Mouse (Mus musculus) heart, embryonic 10.5 days (tissue): ENCODE results near the gene Ppfibp1. TPM values are rescaled to one million over a fixed set of nuclear protein-coding genes. Genes with fewer than 3 reads are reported as not detected.
"Not testable (repeated sequence)": the region's sequence is repeated elsewhere in the genome, so short reads cannot be mapped to it uniquely, and the experiment has no call there.

Experiments used
- DNase-seq: peaks from one replicate; pipeline ENCODE4 v3.0.0-alpha.2; 2017; ENCODE audit warnings: low spot score
- H3K27ac ChIP-seq: fragments of 300-500 bp; sonication (generic); 2 replicates; pipeline ENCODE4 v1.5.1; 2016; ENCODE audit warnings: mild to moderate bottlenecking
- H3K27me3 ChIP-seq: fragments of 300-500 bp; sonication (generic); 2 replicates; pipeline ENCODE4 v1.6.1; 2016; ENCODE audit warnings: mild to moderate bottlenecking; ENCODE audit not compliant: poor library complexity, insufficient read depth, severe bottlenecking
- H3K36me3 ChIP-seq: fragments of 300-500 bp; sonication (generic); 2 replicates; pipeline ENCODE4 v1.6.1; 2016; ENCODE audit warnings: mild to moderate bottlenecking, moderate library complexity
- H3K4me1 ChIP-seq: fragments of 300-500 bp; sonication (generic); 2 replicates; pipeline ENCODE4 v1.6.1; 2016; ENCODE audit warnings: mild to moderate bottlenecking
- H3K4me3 ChIP-seq: fragments of 300-500 bp; sonication (generic); 2 replicates; pipeline ENCODE4 v1.5.1; 2016; ENCODE audit warnings: mild to moderate bottlenecking, moderate library complexity
- H3K9me3 ChIP-seq: fragments of 300-500 bp; sonication (generic); 2 replicates; pipeline ENCODE4 v1.6.1; 2016; ENCODE audit warnings: mild to moderate bottlenecking, moderate library complexity
- WGBS: fragments of 180-500 bp; shearing (Covaris S2); methylation state at CpG from one replicate; pipeline ENCODE4 v1.1.7; 2016; 5-methylcytosine and 5-hydroxymethylcytosine counted together
- polyA plus RNA-seq: library from polyadenylated mRNA; unstranded; fragments of >200 nt; fragmentation: Nextera tagmentation; extraction: Ambion mirVana; gene quantifications from 2 replicates; pipeline ENCODE4 v1.2.1, GENCODE M21; 2016

Ppfibp1 gene
- polyA plus RNA-seq, 1 experiment from 2014 or later, result 67.3 TPM

GRCm38 (mm10) chr6:146864370-146864769 is 23.9 kb upstream of the Ppfibp1 start:
- H3K36me3 ChIP-seq, H3K27ac ChIP-seq, H3K9me3 ChIP-seq, H3K4me3 ChIP-seq, DNase-seq, H3K4me1 ChIP-seq, H3K27me3 ChIP-seq: not testable (repeated sequence)
- WGBS, result 93% methylated on average over 5 of the region's 5 CpGs

DNA sequence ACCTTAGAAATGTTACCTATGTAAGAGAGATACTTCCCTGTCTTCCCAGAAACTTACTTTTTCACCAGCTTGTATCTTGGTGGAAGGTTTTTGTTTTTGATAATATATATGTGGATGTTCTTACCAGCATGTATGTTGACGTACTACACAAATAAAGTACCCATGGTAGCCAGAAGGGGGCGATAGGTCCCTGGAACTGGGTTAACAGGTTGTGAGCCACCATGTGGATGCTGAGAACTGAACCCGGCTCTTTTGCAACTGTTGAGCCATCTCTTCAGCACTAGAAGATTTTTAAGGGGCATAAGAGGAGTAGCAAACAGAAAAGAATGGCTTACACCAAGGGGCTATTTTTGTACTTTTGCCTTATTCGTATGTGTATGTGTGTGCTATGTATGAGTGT is 22.6 kb upstream of the Ppfibp1 start:
- Histone ChIP-seq H3K4me3 (no peak overlapping the region), H3K9me3 (no peaks in the 10 kb centered on the region), H3K27ac (no peak overlapping the region), H3K4me1 (no peaks in the 10 kb centered on the region), H3K36me3 (no peaks in the 10 kb centered on the region), H3K27me3 (no peaks in the 10 kb centered on the region)
- 76% methylated on average over 4 of the region's 4 CpGs for WGBS
- DNase-seq, result no peak

GRCm38 (mm10) chr6:146871975-146872374 is 16.3 kb upstream of the Ppfibp1 start:
- Histone ChIP-seq H3K4me3 (no peak overlapping the region), H3K27me3 (no peaks in the 10 kb centered on the region), H3K4me1 (peaks cover 8% of the 10 kb centered on the region; the same call in 1 of the 2 replicates), H3K27ac (no peak overlapping the region), H3K36me3 (no peaks in the 10 kb centered on the region), H3K9me3 (peaks cover 3% of the 10 kb centered on the region)
- WGBS, result 91% methylated on average over 4 of the region's 4 CpGs
- no peak for DNase-seq

DNA sequence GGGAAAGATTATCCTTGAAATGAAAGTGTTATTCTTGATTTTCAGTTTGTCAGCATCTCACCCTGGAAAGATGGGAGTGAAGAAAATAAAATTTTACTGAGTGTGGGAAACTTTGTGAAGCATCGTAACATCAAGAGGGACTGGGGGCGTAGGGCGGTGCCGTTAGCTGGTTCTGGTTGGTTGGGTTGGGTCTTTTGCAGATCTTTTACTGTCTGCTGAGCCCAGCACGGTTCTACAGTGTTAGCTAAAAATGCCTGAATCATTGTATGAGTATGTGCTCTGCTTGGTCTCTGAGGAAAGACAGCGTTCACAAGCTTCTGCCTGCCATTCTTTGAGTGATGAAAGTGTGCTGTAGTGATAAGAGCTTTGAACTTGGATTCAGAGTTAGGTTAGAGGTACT is 13.9 kb upstream of the Ppfibp1 start:
- no peaks in the 10 kb centered on the region for H3K27me3 ChIP-seq
- H3K27ac ChIP-seq, result peak overlapping the region; percentile 42; the same call in 1 of the 2 replicates
- peaks cover 8% of the 10 kb centered on the region for H3K9me3 ChIP-seq
- WGBS, result 65% methylated on average over 6 of the region's 6 CpGs
- no peak for DNase-seq
- peaks cover 18% of the 10 kb centered on the region; the same call in 1 of the 2 replicates for H3K4me1 ChIP-seq
- H3K36me3 ChIP-seq, result no peaks in the 10 kb centered on the region
- no peak overlapping the region for H3K4me3 ChIP-seq

DNA sequence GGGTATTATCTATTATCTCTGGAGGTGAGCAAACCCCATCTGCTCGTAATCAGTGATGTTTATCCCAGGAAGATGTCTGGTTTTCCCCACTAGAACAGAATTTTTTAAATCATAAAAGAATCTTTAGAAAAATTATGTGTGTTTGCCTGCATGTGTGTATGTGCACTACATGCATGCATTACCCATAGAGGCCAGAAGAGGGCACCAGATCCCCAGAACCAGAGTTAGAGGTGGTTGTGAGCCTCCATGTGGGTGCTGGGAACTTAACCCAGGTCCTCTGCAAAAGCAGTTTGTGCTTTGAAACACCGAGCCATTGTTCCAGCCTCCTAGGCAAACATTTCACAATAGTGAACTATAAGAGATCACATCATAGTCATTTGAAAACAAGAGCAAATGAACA is 11.5 kb upstream of the Ppfibp1 start:
- Histone ChIP-seq H3K4me3 (no peak overlapping the region), H3K9me3 (peaks cover 8% of the 10 kb centered on the region), H3K36me3 (no peaks in the 10 kb centered on the region), H3K4me1 (peaks cover 18% of the 10 kb centered on the region; the same call in 1 of the 2 replicates), H3K27ac (no peak overlapping the region), H3K27me3 (no peaks in the 10 kb centered on the region)
- WGBS, result 93% methylated on average over 2 of the region's 2 CpGs
- no peak for DNase-seq

- H3K27ac ChIP-seq, result 0 out of 2 replicates have a peak overlapping the region, but pooled peaks have one; percentile 36
- H3K4me3 ChIP-seq, result no peak overlapping the region
- WGBS, result 54% methylated on average over 12 of the region's 12 CpGs
- peak; percentile 79 for DNase-seq
- H3K27me3 ChIP-seq, result no peaks in the 10 kb centered on the region
- H3K4me1 ChIP-seq, result peaks cover 26% of the 10 kb centered on the region; the same call in 1 of the 2 replicates
- H3K9me3 ChIP-seq, result peaks cover 8% of the 10 kb centered on the region
- no peaks in the 10 kb centered on the region for H3K36me3 ChIP-seq
Measured at GRCm38 (mm10) chr6:146877425-146878045, 10.8 kb upstream of the Ppfibp1 start.

- Histone ChIP-seq H3K4me3 (no peak overlapping the region), H3K27me3 (no peaks in the 10 kb centered on the region), H3K27ac (no peak overlapping the region), H3K9me3 (peaks cover 8% of the 10 kb centered on the region), H3K4me1 (peaks cover 33% of the 10 kb centered on the region; the same call in 1 of the 2 replicates), H3K36me3 (no peaks in the 10 kb centered on the region)
- DNase-seq, result no peak
- WGBS, result 45% methylated on average over 10 of the region's 10 CpGs
Measured at GRCm38 (mm10) chr6:146878926-146879325, 9.4 kb upstream of the Ppfibp1 start.

DNA sequence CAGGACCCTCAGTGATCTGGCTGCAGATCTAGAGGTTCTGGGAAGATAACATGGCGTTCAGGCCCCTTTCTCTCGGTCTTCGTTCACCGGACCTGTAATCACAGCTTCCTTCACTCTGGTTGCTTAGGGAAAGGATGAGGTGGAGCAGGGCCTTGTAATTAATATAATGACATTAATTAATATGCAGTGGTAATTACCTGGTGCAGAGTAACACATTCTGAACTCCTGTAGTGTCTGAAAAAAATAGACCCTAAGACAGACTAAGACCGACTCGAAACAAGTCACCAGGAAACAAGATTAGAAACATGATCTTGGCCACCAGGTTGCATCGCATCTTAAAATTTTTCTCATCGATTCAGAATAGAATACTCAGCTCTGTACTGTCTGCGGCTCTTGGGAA is 8.4 kb upstream of the Ppfibp1 start:
- Histone ChIP-seq H3K9me3 (peaks cover 8% of the 10 kb centered on the region), H3K27ac (no peak overlapping the region), H3K4me1 (peaks cover 34% of the 10 kb centered on the region), H3K4me3 (no peak overlapping the region), H3K27me3 (no peaks in the 10 kb centered on the region), H3K36me3 (no peaks in the 10 kb centered on the region)
- DNase-seq, result no peak
- 80% methylated on average over 9 of the region's 9 CpGs for WGBS

- no peaks in the 10 kb centered on the region for H3K36me3 ChIP-seq
- H3K9me3 ChIP-seq, result peaks cover 8% of the 10 kb centered on the region
- H3K4me3 ChIP-seq, result no peak overlapping the region
- no peaks in the 10 kb centered on the region for H3K27me3 ChIP-seq
- H3K27ac ChIP-seq, result no peak overlapping the region
- peaks cover 38% of the 10 kb centered on the region for H3K4me1 ChIP-seq
- DNase-seq, result no peak
- WGBS, result 62% methylated on average over 4 of the region's 4 CpGs
Measured at GRCm38 (mm10) chr6:146880296-146880695, 8.0 kb upstream of the Ppfibp1 start.

DNA sequence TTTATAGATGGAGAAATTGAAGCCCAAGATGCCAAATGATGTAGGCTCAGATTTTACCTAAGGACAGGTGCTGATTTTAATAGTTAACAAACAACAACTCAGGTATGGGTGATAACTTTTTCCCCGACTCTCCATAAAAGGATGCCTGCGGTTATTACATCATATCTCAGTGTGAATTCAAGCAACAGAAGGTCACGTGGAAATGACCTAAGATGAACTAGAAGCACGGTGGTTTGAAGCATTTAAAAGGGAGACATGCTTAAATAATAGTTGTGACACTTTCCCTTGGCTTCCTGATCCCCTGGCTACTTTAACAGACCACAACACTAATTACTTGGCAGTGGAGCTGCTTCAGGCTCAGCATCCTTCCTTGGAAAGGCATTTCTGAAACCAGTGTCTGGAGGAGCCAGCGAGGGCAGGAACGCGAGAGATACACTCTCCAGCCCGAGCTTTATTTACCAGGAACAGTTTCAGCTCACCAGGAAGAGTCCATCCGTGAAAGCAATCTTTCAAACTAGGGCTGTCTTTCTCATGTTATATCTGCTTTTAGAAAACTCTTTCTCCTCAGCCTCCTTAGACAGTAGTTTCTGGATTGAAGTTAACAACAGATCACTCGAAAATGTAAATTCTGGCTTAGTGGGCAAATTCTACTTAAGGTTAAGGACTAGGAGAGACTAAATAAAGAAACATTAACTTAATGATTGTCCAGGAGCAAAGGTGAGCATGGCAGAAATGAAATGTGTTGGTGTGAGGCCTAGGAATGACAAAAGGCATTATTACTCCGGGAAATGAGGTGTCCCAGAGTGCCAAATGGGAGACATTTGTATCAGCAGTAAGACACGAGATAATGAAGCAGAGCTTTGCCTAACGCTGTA is 6.2 kb upstream of the Ppfibp1 start:
- no peak overlapping the region for H3K4me3 ChIP-seq
- no peaks in the 10 kb centered on the region for H3K36me3 ChIP-seq
- 46% methylated on average over 13 of the region's 13 CpGs for WGBS
- DNase-seq, result no peak
- no peaks in the 10 kb centered on the region for H3K27me3 ChIP-seq
- peaks cover 3% of the 10 kb centered on the region; the same call in 1 of the 2 replicates for H3K9me3 ChIP-seq
- 0 out of 2 replicates have a peak overlapping the region, but pooled peaks have one; percentile 2 for H3K27ac ChIP-seq
- H3K4me1 ChIP-seq, result peaks cover 48% of the 10 kb centered on the region

DNA sequence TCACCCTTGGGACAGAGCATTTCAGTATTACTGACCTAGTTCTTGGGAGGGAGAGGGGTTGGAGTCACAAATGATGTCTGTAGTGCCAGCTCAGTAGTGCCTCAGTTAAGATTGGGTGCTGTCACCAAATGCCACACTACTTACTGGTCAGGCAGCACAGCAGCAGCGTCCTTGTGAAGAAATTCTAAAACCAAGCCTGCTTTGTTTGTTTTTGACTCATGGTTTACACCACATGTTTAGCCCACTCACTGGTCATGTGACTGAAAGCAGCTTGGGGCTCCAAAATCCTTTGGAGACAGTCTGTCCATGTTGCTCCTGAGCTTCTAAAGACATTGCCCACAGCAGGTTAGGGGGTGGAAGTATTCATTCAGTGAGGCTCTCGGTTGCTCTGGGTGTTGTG is 4.9 kb upstream of the Ppfibp1 start:
- H3K27ac ChIP-seq, result peak overlapping the region; percentile 36; the same call in 1 of the 2 replicates
- no peaks in the 10 kb centered on the region for H3K9me3 ChIP-seq
- H3K36me3 ChIP-seq, result no peaks in the 10 kb centered on the region
- H3K4me3 ChIP-seq, result no peak overlapping the region
- WGBS, result 57% methylated on average over 2 of the region's 2 CpGs
- no peaks in the 10 kb centered on the region for H3K27me3 ChIP-seq
- no peak for DNase-seq
- H3K4me1 ChIP-seq, result peaks cover 38% of the 10 kb centered on the region

GRCm38 (mm10) chr6:146884171-146884570 is 4.1 kb upstream of the Ppfibp1 start:
- DNase-seq, result no peak
- H3K4me1 ChIP-seq, result peaks cover 43% of the 10 kb centered on the region
- no peaks in the 10 kb centered on the region for H3K27me3 ChIP-seq
- H3K9me3 ChIP-seq, result no peaks in the 10 kb centered on the region
- H3K4me3 ChIP-seq, result no peak overlapping the region
- no peaks in the 10 kb centered on the region for H3K36me3 ChIP-seq
- 0 out of 2 replicates have a peak overlapping the region, but pooled peaks have one; percentile 36 for H3K27ac ChIP-seq
- 84% methylated on average over 3 of the region's 3 CpGs for WGBS

DNA sequence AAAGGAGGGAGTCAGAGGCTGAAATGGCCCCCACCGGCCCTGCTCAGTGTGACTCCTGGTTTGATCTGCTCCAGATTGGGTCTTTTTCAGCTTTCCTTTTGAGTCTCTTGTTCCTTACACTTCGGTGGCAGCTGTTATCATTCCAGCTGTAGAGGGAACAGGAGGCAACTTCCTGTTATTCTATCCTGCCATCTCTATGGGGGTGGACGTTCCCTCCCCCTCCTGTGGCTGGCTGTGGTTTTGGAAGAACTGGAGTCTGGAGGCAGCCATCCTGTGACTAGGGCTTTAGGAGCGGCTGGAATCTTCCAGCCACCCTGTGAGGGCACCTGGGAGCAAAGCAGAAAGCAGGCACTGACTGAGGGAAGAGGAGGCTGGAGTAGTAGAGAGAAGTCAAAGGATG is 3.4 kb upstream of the Ppfibp1 start:
- whole genome bisulfite sequencing, result 17% methylated on average over 4 of the region's 4 CpGs

More for the DNA sequence above, 3.4 kb upstream of the Ppfibp1 start:
- peaks cover 48% of the 10 kb centered on the region for H3K4me1 ChIP-seq
- no peak overlapping the region for H3K4me3 ChIP-seq
- H3K9me3 ChIP-seq, result no peaks in the 10 kb centered on the region
- H3K27me3 ChIP-seq, result no peaks in the 10 kb centered on the region
- H3K36me3 ChIP-seq, result no peaks in the 10 kb centered on the region
- DNase-seq, result no peak
- H3K27ac ChIP-seq, result peak overlapping the region; percentile 79
